Mouse (Mus musculus) CH12.LX (cell line): ENCODE measurements around the gene Myo1c. TPM values are rescaled to one million over a fixed set of nuclear protein-coding genes. Genes with fewer than 3 reads are reported as not detected.

Experiments used
- DNase-seq: peaks from one replicate; pipeline ENCODE4 v3.0.0-alpha.2; 2013; ENCODE audit errors: extremely low read depth
- H3K27ac ChIP-seq: 2 replicates; pipeline ENCODE4 v1.5.1; 2012; ENCODE audit warnings: low read depth, mild to moderate bottlenecking, control low read depth, moderate library complexity; ENCODE audit not compliant: insufficient read depth
- H3K27me3 ChIP-seq: replicated peaks from 2 replicates; pipeline ENCODE3; 2012; ENCODE audit warnings: inconsistent platforms
- H3K36me3 ChIP-seq, 2 experiments: replicated peaks in 1 of 2; 2 replicates each; pipeline versions ENCODE3 to v1.6.1; 2012; ENCODE audit warnings: inconsistent platforms in 1 of 2, low read length in 1 of 2, mild to moderate bottlenecking in 1 of 2, mixed read lengths in 1 of 2, moderate library complexity in 1 of 2; ENCODE audit not compliant: control insufficient read depth in 1 of 2, insufficient read depth in 1 of 2
- H3K4me1 ChIP-seq, 2 experiments: 2 replicates each; pipeline ENCODE4 v1.6.1; 2012; ENCODE audit warnings: inconsistent platforms in 1 of 2, moderate library complexity in 1 of 2; ENCODE audit not compliant: insufficient read depth in 2 of 2, control insufficient read depth in 1 of 2
- H3K4me2 ChIP-seq: 2 replicates; pipeline ENCODE4 v1.6.1; 2012; ENCODE audit warnings: low read depth, mild to moderate bottlenecking, control low read depth; ENCODE audit not compliant: poor library complexity, insufficient read depth, severe bottlenecking
- H3K4me3 ChIP-seq, 3 experiments: fragments of 150-350 bp in 1 of 3; sonication (generic) in 1 of 3; replicated peaks in 1 of 3; 2 replicates each; pipeline versions ENCODE3 to v1.5.1; 2011 to 2012; ENCODE audit warnings: low read depth in 2 of 3, low read length in 2 of 3, mild to moderate bottlenecking in 2 of 3, moderate library complexity in 2 of 3, control low read depth in 1 of 3, improper control_type of control experiment in 1 of 3, inconsistent platforms in 1 of 3, mixed read lengths in 1 of 3; ENCODE audit not compliant: poor library complexity in 1 of 3
- H3K79me2 ChIP-seq: replicated peaks from 2 replicates; pipeline ENCODE4 v1.6.1; 2012; ENCODE audit warnings: mild to moderate bottlenecking, moderate library complexity; ENCODE audit not compliant: control insufficient read depth, poor library complexity, insufficient read depth, severe bottlenecking; ENCODE audit errors: extremely low read depth
- H3K9ac ChIP-seq: 2 replicates; pipeline ENCODE4 v1.6.1; 2012; ENCODE audit warnings: low read depth, mild to moderate bottlenecking, control low read depth, moderate library complexity; ENCODE audit not compliant: insufficient read depth
- H3K9me3 ChIP-seq: replicated peaks from 2 replicates; pipeline ENCODE3; 2012; ENCODE audit warnings: low read length, inconsistent platforms, mixed read lengths
- CHD1 ChIP-seq: IDR thresholded peaks from 2 replicates; pipeline ENCODE4 v1.6.1; 2012; ENCODE audit warnings: low read depth, low read length, improper control_type of control experiment, inconsistent platforms
- CHD2 ChIP-seq: IDR thresholded peaks from 2 replicates; pipeline ENCODE4 v1.6.1; 2011; ENCODE audit warnings: low read length, improper control_type of control experiment
- CTCF ChIP-seq, 2 experiments: IDR thresholded peaks in 1 of 2; conservative IDR thresholded peaks in 1 of 2; 2 replicates each; pipeline ENCODE4 v1.5.1; 2011 to 2012; ENCODE audit warnings: low read depth in 2 of 2, low read length in 2 of 2, improper control_type of control experiment in 1 of 2, inconsistent platforms in 1 of 2, mild to moderate bottlenecking in 1 of 2, moderate library complexity in 1 of 2
- EP300 ChIP-seq: IDR thresholded peaks from 2 replicates; pipeline ENCODE4 v1.6.1; 2011; ENCODE audit warnings: low read length, improper control_type of control experiment
- GABPA ChIP-seq: IDR thresholded peaks from 2 replicates; pipeline ENCODE4 v1.6.1; 2012; ENCODE audit warnings: low read depth, low read length, improper control_type of control experiment, inconsistent platforms; ENCODE audit not compliant: insufficient replicate concordance
- IRF4 ChIP-seq: IDR thresholded peaks from 2 replicates; pipeline ENCODE4 v1.6.1; 2014; ENCODE audit warnings: low read depth, mild to moderate bottlenecking, inconsistent platforms, low read length, improper control_type of control experiment
- KAT2A ChIP-seq: IDR thresholded peaks from 2 replicates; pipeline ENCODE4 v1.6.1; 2012; ENCODE audit warnings: low read length, improper control_type of control experiment, inconsistent platforms; ENCODE audit not compliant: insufficient replicate concordance
- MAFK ChIP-seq: IDR thresholded peaks from 2 replicates; pipeline ENCODE4 v1.6.1; 2011; ENCODE audit warnings: low read length, improper control_type of control experiment; ENCODE audit not compliant: insufficient replicate concordance
- POLR2AphosphoS2 ChIP-seq: IDR thresholded peaks from 2 replicates; pipeline ENCODE4 v1.6.1; 2011; ENCODE audit warnings: low read depth, low read length, improper control_type of control experiment
- SIN3A ChIP-seq: IDR thresholded peaks from 2 replicates; pipeline ENCODE4 v1.6.1; 2012; ENCODE audit warnings: low read length, improper control_type of control experiment, inconsistent platforms
- ZC3H11A ChIP-seq: IDR thresholded peaks from 2 replicates; pipeline ENCODE4 v1.6.1; 2012; ENCODE audit warnings: low read depth, mild to moderate bottlenecking, inconsistent platforms, low read length, improper control_type of control experiment
- ZKSCAN1 ChIP-seq: IDR thresholded peaks from 2 replicates; pipeline ENCODE4 v1.6.1; 2012; ENCODE audit warnings: low read depth, inconsistent platforms, low read length, improper control_type of control experiment, borderline replicate concordance
- ZMIZ1 ChIP-seq: IDR thresholded peaks from 2 replicates; pipeline ENCODE4 v1.6.1; 2012; ENCODE audit warnings: low read depth, mild to moderate bottlenecking, inconsistent platforms, low read length, improper control_type of control experiment
- ZNF384 ChIP-seq: IDR thresholded peaks from 2 replicates; pipeline ENCODE4 v1.6.1; 2012; ENCODE audit warnings: low read depth, low read length, improper control_type of control experiment, inconsistent platforms
- dilution Hi-C: fragments of 300-500 bp; cut with MboI; formaldehyde crosslinking; loops from 2 replicates; pipeline ENCODE4 v1.14.3; 2020; ENCODE audit warnings: low sequenced_read_pairs; ENCODE audit not compliant: extremely low pct_unique_long_range_greater_than_20kb, extremely low pct_ligation_motif_present
- in situ Hi-C: fragments of 300-500 bp; cut with MboI; formaldehyde crosslinking; loops from 3 replicates; pipeline ENCODE4 v1.14.3; 2019; ENCODE audit warnings: low sequenced_read_pairs, low pct_ligation_motif_present, low pct_unique_long_range_greater_than_20kb, mixed read lengths
- polyA plus RNA-seq: library from polyadenylated mRNA; unstranded; fragments of >175 nt; gene quantifications from 2 replicates; pipeline ENCODE4 v1.2.1, GENCODE M21; 2012; ENCODE audit warnings: low read depth; ENCODE audit not compliant: insufficient read length
- total RNA-seq, 2 experiments: library from RNA; depleted of rRNA; stranded (reverse); fragments of 300-350 nt in 1 of 2; fragments of >200 nt in 1 of 2; gene quantifications; 2 replicates each; pipeline ENCODE4 v1.2.3; 2012 to 2014

The Myo1c gene
- total and polyA plus RNA-seq, 3 experiments, result 21.9 to 52.0 (median 41.1) TPM

DNA sequence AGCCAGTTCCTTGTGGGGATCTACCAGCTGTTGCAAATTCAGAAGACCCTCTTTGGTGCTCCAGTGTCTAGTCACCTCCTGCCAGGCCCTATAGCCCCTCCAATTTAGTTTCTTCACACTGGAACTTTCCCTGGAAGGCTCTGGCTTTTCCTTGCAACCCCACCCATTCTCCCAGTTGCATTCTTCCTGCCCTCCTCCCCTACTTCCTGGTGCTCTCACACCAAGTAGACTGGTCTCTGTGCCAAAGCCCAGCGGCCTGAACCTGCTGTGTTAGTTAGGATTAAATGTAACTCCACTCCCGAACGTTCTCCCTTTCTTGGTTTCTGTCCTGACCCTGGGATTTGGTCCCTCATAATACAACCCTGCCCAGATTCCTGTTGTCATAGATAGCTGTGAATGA lies 15.5 kb upstream of the Myo1c start:
- in situ Hi-C loops, result no loop called here
- H3K9ac ChIP-seq, result no peak overlapping the region
- H3K79me2 ChIP-seq, result no peaks in the 10 kb centered on the region
- H3K4me2 ChIP-seq, result no peak overlapping the region
- H3K4me3 ChIP-seq, result no peak overlapping the region
- H3K27me3 ChIP-seq, result no peaks in the 10 kb centered on the region
- H3K4me1 ChIP-seq, result peaks cover 14 to 53% of the 10 kb centered on the region in 2 experiments
- DNase-seq, result no peak
- H3K27ac ChIP-seq, result no peak overlapping the region
- H3K9me3 ChIP-seq, result no peaks in the 10 kb centered on the region
- no peak for TF ChIP-seq ZKSCAN1
- dilution Hi-C loops, result no loop called here
- H3K36me3 ChIP-seq, result peaks cover 42 to 67% of the 10 kb centered on the region in 2 experiments

DNA sequence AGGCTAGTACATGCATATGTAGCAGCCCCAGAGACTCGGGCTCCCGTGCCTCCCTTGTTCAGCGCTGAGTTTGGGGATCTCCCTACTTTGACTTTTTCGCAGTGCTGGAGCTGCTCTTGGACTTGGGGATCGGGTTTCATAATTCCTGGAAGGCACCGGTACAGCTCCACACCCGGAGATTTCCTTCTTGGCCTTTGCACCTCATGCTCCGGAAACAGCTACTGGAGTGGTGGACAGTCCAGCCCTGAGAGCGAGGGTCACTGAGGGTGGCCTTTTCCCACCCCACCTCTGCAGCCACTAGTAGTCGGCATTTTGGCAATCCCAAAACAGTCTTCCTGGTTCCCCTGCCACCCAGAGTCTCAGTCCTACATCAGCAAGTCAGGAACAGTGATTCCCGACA lies 15.0 kb upstream of the Myo1c start:
- dilution Hi-C loops, result no loop called here
- Histone ChIP-seq H3K4me3 (no peak overlapping the region), H3K27ac (no peak overlapping the region), H3K9ac (no peak overlapping the region), H3K9me3 (no peaks in the 10 kb centered on the region), H3K36me3 (peaks cover 44 to 70% of the 10 kb centered on the region in 2 experiments), H3K79me2 (no peaks in the 10 kb centered on the region), H3K27me3 (no peaks in the 10 kb centered on the region), H3K4me1 (peaks cover 14 to 50% of the 10 kb centered on the region in 2 experiments), H3K4me2 (no peak overlapping the region)
- TF ChIP-seq EP300 (no peak), ZMIZ1 (no peak), ZNF384 (no peak), KAT2A (no peak), CTCF (conservative IDR thresholded peaks at IDR 0.05 in 1 of 2, IDR thresholded peaks at IDR 0.05 in 1 of 2; ENCODE audit: low read depth in 2 of 2, low read length in 2 of 2) (no peak), GABPA (no peak), POLR2AphosphoS2 (no peak), IRF4 (no peak), CHD2 (no peak), MAFK (no peak), ZC3H11A (no peak), CHD1 (no peak)
- no peak for DNase-seq
- in situ Hi-C loops, result no loop called here

DNA sequence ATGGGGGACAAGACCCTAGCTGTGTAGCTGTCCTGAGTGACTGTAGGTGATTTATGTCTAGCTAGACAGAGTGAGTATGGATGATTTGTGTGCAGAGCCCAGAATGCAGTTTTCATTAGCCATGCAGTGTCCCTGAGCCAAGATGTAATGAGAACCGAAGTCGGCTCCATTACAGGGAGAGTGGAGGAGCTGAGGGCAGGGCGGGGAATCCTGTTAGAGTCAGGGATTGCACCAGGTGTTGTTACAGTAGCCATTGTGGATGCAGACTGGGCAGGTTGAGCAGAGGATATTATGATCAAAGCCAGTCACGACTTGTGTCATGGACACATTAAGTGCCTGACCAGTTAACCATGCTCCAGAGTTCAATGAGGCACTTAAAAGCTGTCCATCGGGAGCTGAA lies 7.0 kb upstream of the Myo1c start:
- H3K4me1 ChIP-seq, result peaks cover 5 to 25% of the 10 kb centered on the region in 2 experiments; a peak in 3 of 4 replicates
- in situ Hi-C loops (no loop called here), dilution Hi-C loops (no loop called here)
- peaks cover 60 to 81% of the 10 kb centered on the region in 2 experiments for H3K36me3 ChIP-seq
- H3K27ac ChIP-seq, result no peak overlapping the region
- no peak overlapping the region for H3K4me2 ChIP-seq
- no peak overlapping the region for H3K4me3 ChIP-seq
- H3K27me3 ChIP-seq, result no peaks in the 10 kb centered on the region
- DNase-seq, result no peak
- no peak overlapping the region for H3K9ac ChIP-seq
- no peak for TF ChIP-seq SIN3A
- no peak for TF ChIP-seq IRF4
- no peaks in the 10 kb centered on the region for H3K9me3 ChIP-seq
- H3K79me2 ChIP-seq, result no peaks in the 10 kb centered on the region
